Mouse (Mus musculus): ENCODE measurements at regions not wholly inside any gene's neighbourhood (a gene's known extent, or its start where the extent isn't known, plus 50 kb on each side); places are given as distances from the start of the nearest gene placed in this dataset.
A peak's percentile ranks its signal among the peaks of the same experiment; 100 is the strongest.

DNA sequence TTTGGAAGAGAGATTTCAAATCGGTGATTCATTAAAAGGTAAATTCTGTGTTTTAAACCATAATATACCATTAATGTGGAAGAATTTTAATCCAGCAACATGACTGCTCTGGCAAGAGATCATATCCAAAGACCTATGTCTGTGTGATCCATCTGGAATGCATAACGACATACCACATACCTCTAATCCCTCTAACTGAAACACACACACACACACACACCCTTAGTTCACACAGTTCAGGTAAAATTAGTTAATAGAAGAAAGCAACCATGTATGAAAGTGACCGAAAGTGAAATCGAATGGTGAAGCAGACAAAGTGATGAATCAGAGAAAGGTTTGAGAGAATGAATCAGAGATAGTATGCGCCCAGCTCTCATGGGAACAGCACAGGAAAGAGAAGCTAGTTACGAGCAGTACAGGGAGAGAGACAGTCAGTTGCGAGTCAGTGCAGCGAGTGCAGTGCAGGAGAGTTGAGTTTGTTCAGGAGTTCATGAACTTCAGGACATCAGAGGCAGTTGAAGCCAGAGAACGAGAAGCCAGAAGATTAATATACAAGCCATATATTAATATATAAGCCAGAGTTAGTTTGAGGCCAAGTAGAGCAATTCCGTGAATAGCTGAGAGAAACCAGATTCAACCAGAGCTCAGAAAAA lies 213.0 kb upstream of the Celf2 start:
- H3K27ac ChIP-seq (ENCODE audit: low read depth): no peak overlapping the region
- H3K4me3 ChIP-seq (ENCODE audit: low read depth, low read length): no peak overlapping the region
- no peaks in the 10 kb centered on the region for H3K36me3 ChIP-seq (ENCODE audit: control insufficient read depth, insufficient read depth, low read length)
- ATAC-seq (replicated peaks; ENCODE audit: low FRiP score, low TSS enrichment, low read depth): 0 out of 2 replicates have a peak, but pooled peaks have one; percentile 47
- WGBS: 67% methylated on average over 10 of the region's 10 CpGs
- H3K9me3 ChIP-seq (ENCODE audit: control insufficient read depth, low read length): no peaks in the 10 kb centered on the region
- H3K4me2 ChIP-seq (ENCODE audit: low read length): no peak overlapping the region
- H3K4me1 ChIP-seq (replicated peaks; ENCODE audit: control insufficient read depth, insufficient read depth, low read length): no peaks in the 10 kb centered on the region
- H3K27me3 ChIP-seq (replicated peaks; ENCODE audit: control insufficient read depth, insufficient read depth, low read length): no peaks in the 10 kb centered on the region
- DNase-seq (ENCODE audit: low spot score): no peak
- no peak overlapping the region for H3K9ac ChIP-seq (ENCODE audit: low read length)

DNA sequence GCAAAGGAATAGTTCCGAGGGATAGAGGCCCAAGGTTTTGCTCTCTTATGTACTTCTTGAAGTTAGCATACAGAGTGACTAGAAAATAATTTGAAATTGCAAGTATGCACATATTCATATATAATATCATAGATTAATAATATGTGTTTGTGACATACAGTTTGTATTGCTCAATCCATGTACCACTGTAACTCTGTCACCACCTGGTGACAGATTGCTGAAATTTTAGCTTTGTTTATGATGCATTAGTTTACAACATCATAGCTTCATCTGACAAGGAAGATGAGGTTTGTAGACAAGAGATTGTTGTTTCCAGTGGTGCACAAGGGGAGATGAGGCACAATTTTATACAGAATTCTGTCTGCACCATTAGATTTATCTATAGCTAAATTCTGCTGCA lies 201.7 kb upstream of the Celf2 start:
- DNase-seq (ENCODE audit: low spot score): no peak
- ATAC-seq (replicated peaks; ENCODE audit: low FRiP score, low TSS enrichment, low read depth): no peak
- Histone ChIP-seq H3K4me1 (replicated peaks; ENCODE audit: control insufficient read depth, insufficient read depth, low read length) (no peaks in the 10 kb centered on the region), H3K27me3 (replicated peaks; ENCODE audit: control insufficient read depth, insufficient read depth, low read length) (no peaks in the 10 kb centered on the region), H3K9me3 (ENCODE audit: control insufficient read depth, low read length) (no peaks in the 10 kb centered on the region), H3K36me3 (ENCODE audit: control insufficient read depth, insufficient read depth, low read length) (no peaks in the 10 kb centered on the region), H3K9ac (ENCODE audit: low read length) (no peak overlapping the region), H3K27ac (ENCODE audit: low read depth) (no peak overlapping the region), H3K4me3 (ENCODE audit: low read depth, low read length) (no peak overlapping the region), H3K4me2 (ENCODE audit: low read length) (no peak overlapping the region)
- WGBS: 88% methylated on average over 1 of the region's 1 CpGs

DNA sequence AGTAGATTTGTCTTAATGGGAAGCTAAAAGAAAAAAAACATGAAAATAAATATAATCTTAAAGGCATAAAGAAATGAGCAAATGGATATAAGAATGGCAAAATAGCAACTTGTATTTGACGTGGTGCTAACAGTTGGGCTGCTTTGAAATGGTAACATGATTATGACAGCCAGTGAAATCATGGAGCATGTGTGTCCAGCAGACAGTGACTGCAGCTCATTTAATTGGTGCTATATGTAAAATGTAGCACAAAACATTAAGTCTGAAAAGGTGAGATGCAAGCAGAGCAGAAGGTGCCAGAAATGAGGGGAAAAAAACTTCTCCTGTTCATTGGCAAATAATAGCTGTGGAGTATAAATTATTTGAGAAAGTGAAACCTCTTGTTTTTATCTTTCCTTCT lies 201.1 kb upstream of the Celf2 start:
- no peaks in the 10 kb centered on the region for H3K9me3 ChIP-seq (ENCODE audit: control insufficient read depth, low read length)
- WGBS: 73% methylated on average over 1 of the region's 1 CpGs

DNA sequence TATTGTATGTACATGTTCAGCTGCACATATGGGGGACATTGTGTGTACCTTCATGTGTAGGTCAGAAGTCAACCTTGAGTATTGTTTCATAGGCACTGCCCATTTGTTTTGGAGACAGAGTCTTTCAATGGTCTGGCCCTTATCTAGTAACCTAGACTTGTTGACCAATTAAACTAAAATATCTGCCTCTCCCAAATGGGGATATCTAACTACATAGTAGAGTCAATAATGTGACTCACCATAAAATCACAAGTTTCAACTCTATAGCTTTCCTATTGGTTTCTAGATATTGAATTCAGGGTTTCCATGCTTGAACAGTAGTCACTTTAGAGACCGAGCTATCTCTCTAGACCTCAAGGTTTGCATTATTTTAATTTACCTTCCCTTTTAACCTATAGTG lies 174.0 kb upstream of the Celf2 start:
- no peaks in the 10 kb centered on the region for H3K27me3 ChIP-seq (replicated peaks; ENCODE audit: control insufficient read depth, insufficient read depth, low read length)
- 93% methylated on average over 1 of the region's 1 CpGs for WGBS
- H3K36me3 ChIP-seq (ENCODE audit: control insufficient read depth, insufficient read depth, low read length): no peaks in the 10 kb centered on the region
- no peak overlapping the region for H3K4me2 ChIP-seq (ENCODE audit: low read length)
- no peaks in the 10 kb centered on the region for H3K4me1 ChIP-seq (replicated peaks; ENCODE audit: control insufficient read depth, insufficient read depth, low read length)
- H3K9ac ChIP-seq (ENCODE audit: low read length): no peak overlapping the region
- no peak overlapping the region for H3K27ac ChIP-seq (ENCODE audit: low read depth)
- no peak for DNase-seq (ENCODE audit: low spot score)
- ATAC-seq (replicated peaks; ENCODE audit: low FRiP score, low TSS enrichment, low read depth): no peak
- H3K4me3 ChIP-seq (ENCODE audit: low read depth, low read length): no peak overlapping the region
- H3K9me3 ChIP-seq (ENCODE audit: control insufficient read depth, low read length): no peaks in the 10 kb centered on the region

More for the DNA sequence above, 201.1 kb upstream of the Celf2 start:
- Histone ChIP-seq H3K4me2 (ENCODE audit: low read length) (no peak overlapping the region), H3K4me3 (ENCODE audit: low read depth, low read length) (no peak overlapping the region), H3K27ac (ENCODE audit: low read depth) (no peak overlapping the region), H3K36me3 (ENCODE audit: control insufficient read depth, insufficient read depth, low read length) (no peaks in the 10 kb centered on the region), H3K4me1 (replicated peaks; ENCODE audit: control insufficient read depth, insufficient read depth, low read length) (no peaks in the 10 kb centered on the region), H3K9ac (ENCODE audit: low read length) (no peak overlapping the region), H3K27me3 (replicated peaks; ENCODE audit: control insufficient read depth, insufficient read depth, low read length) (no peaks in the 10 kb centered on the region)
- no peak for ATAC-seq (replicated peaks; ENCODE audit: low FRiP score, low TSS enrichment, low read depth)
- no peak for DNase-seq (ENCODE audit: low spot score)

DNA sequence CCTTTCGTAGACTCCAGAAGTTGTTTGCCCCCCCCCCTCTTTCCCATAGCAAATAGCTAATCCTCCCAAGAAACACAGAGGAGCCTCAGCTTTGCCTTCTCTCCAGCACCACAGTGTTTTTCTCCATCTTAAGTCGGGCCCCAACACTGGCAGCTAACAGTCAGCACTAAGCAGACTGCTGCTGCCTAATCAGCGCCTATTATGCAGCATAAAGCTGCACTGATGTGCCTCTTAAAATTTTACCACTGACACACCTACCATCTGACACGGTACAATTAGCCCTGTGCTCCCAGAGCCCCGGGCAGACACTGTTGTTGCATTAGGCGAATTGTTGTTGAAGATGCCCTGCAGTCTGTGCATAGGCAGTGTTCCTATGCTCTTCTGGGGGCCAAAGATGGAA lies 131.5 kb upstream of the Celf2 start:
- ATAC-seq (replicated peaks; ENCODE audit: low FRiP score, low TSS enrichment, low read depth): no peak

DNA sequence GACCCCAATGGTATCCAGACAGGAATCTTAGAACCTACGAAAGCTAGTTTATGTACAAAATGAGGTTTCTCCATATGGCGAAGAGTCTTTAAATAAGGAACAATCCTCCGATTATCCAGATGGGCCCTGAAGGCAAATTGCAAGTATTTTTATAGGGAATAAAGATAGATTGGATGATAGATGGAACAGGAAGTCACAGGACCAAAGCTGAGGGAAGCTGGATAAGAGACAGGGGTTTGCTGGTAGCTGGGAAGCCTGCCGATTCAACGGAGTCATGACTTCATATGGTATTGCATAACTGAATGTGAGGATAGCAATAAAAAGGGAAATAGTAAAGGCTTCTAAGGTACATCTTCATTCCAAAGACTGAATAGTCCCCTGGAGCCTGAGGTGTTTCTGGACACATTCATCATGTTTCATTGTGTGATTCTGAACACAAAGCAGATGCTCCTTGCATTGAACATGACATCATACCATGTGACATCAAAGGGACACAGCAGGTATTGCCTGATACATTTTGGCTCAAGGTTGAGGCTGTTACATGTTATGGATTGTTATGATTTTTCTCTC lies 113.4 kb upstream of the Celf2 start:
- H3K9ac ChIP-seq (ENCODE audit: low read length): no peak overlapping the region
- ATAC-seq (replicated peaks; ENCODE audit: low FRiP score, low TSS enrichment, low read depth): no peak
- no peaks in the 10 kb centered on the region for H3K27me3 ChIP-seq (replicated peaks; ENCODE audit: control insufficient read depth, insufficient read depth, low read length)
- no peak for DNase-seq (ENCODE audit: low spot score)
- H3K4me2 ChIP-seq (ENCODE audit: low read length): no peak overlapping the region
- no peak overlapping the region for H3K27ac ChIP-seq (ENCODE audit: low read depth)
- WGBS: 93% methylated on average over 5 of the region's 5 CpGs
- H3K36me3 ChIP-seq (ENCODE audit: control insufficient read depth, insufficient read depth, low read length): no peaks in the 10 kb centered on the region
- H3K4me3 ChIP-seq (ENCODE audit: low read depth, low read length): no peak overlapping the region
- H3K9me3 ChIP-seq (ENCODE audit: control insufficient read depth, low read length): no peaks in the 10 kb centered on the region
- H3K4me1 ChIP-seq (replicated peaks; ENCODE audit: control insufficient read depth, insufficient read depth, low read length): peaks cover 4% of the 10 kb centered on the region; the same call in 1 of the 2 replicates

More for the DNA sequence above, 131.5 kb upstream of the Celf2 start:
- no peak overlapping the region for H3K4me3 ChIP-seq (ENCODE audit: low read depth, low read length)
- DNase-seq (ENCODE audit: low spot score): no peak
- no peaks in the 10 kb centered on the region for H3K36me3 ChIP-seq (ENCODE audit: control insufficient read depth, insufficient read depth, low read length)
- H3K4me2 ChIP-seq (ENCODE audit: low read length): no peak overlapping the region
- no peak overlapping the region for H3K27ac ChIP-seq (ENCODE audit: low read depth)
- no peaks in the 10 kb centered on the region for H3K4me1 ChIP-seq (replicated peaks; ENCODE audit: control insufficient read depth, insufficient read depth, low read length)
- no peaks in the 10 kb centered on the region for H3K27me3 ChIP-seq (replicated peaks; ENCODE audit: control insufficient read depth, insufficient read depth, low read length)
- 72% methylated on average over 6 of the region's 6 CpGs for WGBS
- H3K9me3 ChIP-seq (ENCODE audit: control insufficient read depth, low read length): no peaks in the 10 kb centered on the region
- no peak overlapping the region for H3K9ac ChIP-seq (ENCODE audit: low read length)

DNA sequence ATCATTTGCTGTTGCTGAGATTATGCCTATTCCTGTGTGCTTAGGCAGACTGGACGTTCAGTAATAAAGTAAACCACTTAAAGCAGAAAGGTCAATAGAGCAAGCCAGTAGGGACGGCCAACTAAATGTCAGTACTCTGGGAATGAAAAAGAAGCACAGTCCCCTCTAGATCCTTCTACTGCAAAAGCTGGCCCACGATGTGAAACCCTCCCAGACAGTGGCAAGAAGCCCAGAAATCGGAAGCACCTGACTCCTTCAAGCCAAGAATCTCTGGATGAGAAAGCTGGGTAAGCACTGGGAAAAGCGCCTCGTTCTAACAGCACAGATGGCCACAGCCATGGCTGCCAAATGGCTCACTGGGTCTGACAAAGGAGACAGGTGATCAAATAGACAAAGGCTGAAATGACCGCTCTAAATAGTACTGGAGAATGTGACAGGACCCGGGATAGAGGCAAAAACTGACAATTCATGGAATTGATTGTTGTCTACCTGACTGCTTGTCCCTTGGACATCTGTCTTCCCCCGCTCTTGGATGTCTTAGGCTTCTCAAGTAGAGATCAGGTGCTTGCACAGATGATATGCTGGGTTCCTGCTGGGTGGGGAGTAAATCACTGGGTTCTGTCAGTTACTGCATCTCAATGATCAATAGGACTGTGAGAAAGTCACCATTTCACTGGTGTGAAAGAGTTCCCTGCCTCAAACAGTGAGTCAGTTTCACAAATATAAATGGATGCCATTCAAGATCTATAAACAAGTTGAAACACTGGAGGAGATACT lies 110.7 kb upstream of the Celf2 start:
- no peaks in the 10 kb centered on the region for H3K9me3 ChIP-seq (ENCODE audit: control insufficient read depth, low read length)
- no peak overlapping the region for H3K4me2 ChIP-seq (ENCODE audit: low read length)
- no peak overlapping the region for H3K4me3 ChIP-seq (ENCODE audit: low read depth, low read length)
- no peak overlapping the region for H3K9ac ChIP-seq (ENCODE audit: low read length)
- H3K4me1 ChIP-seq (replicated peaks; ENCODE audit: control insufficient read depth, insufficient read depth, low read length): peaks cover 4% of the 10 kb centered on the region; the same call in 1 of the 2 replicates
- H3K27ac ChIP-seq (ENCODE audit: low read depth): peak overlapping the region; percentile 52
- H3K27me3 ChIP-seq (replicated peaks; ENCODE audit: control insufficient read depth, insufficient read depth, low read length): no peaks in the 10 kb centered on the region
- no peaks in the 10 kb centered on the region for H3K36me3 ChIP-seq (ENCODE audit: control insufficient read depth, insufficient read depth, low read length)
- ATAC-seq (replicated peaks; ENCODE audit: low FRiP score, low TSS enrichment, low read depth) (peak; percentile 77), DNase-seq (ENCODE audit: low spot score) (peak; percentile 57)
- WGBS: 41% methylated on average over 9 of the region's 9 CpGs

DNA sequence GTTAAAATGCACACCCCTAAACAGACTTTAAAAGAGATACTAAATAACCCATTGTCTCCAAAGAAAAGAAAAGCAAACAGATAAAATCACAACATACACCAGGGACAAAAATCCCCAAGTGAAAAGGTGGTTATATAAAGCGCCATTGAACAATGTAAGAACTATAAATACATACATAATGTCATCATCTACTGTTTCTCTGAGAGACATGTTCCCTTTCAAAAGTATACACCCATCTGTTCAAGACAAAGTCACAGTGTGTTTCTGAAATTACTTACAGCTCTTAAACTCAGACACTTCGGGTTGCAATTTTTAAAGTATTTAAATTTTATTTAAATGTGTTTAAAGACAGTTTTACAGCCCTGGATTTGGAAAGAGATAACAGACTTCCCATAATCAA lies 68.8 kb upstream of the Celf2 start:
- WGBS: 83% methylated on average over 2 of the region's 2 CpGs
- ATAC-seq (replicated peaks; ENCODE audit: low FRiP score, low TSS enrichment, low read depth): no peak

More for the DNA sequence above, 68.8 kb upstream of the Celf2 start:
- Histone ChIP-seq H3K27me3 (replicated peaks; ENCODE audit: control insufficient read depth, insufficient read depth, low read length) (no peaks in the 10 kb centered on the region), H3K27ac (ENCODE audit: low read depth) (no peak overlapping the region), H3K4me2 (ENCODE audit: low read length) (no peak overlapping the region), H3K4me3 (ENCODE audit: low read depth, low read length) (no peak overlapping the region), H3K9ac (ENCODE audit: low read length) (no peak overlapping the region), H3K9me3 (ENCODE audit: control insufficient read depth, low read length) (no peaks in the 10 kb centered on the region), H3K4me1 (replicated peaks; ENCODE audit: control insufficient read depth, insufficient read depth, low read length) (no peaks in the 10 kb centered on the region), H3K36me3 (ENCODE audit: control insufficient read depth, insufficient read depth, low read length) (no peaks in the 10 kb centered on the region)
- DNase-seq (ENCODE audit: low spot score): no peak

Data from intestine, embryonic 14.5 days (tissue).